Mouse (Mus musculus) stomach, embryonic 14.5 days (tissue): Measurements from ENCODE around the gene Nsa2. TPM values are rescaled to one million over a fixed set of nuclear protein-coding genes. Genes with fewer than 3 reads are reported as not detected.
"Not testable (repeated sequence)": the region's sequence is repeated elsewhere in the genome, so short reads cannot be mapped to it uniquely, and the experiment has no call there.

Source experiments
- ATAC-seq: fragments of 200-750 bp; cut with Nextera tagmentation; 2 replicates; pipeline ENCODE4 v1.8.0; 2017; ENCODE audit warnings: low read depth, moderate TSS enrichment; ENCODE audit not compliant: insufficient number of reproducible peaks, insufficient read depth, low FRiP score
- H3K27ac ChIP-seq: fragments of 300-500 bp; sonication (generic); 2 replicates; pipeline ENCODE4 v1.5.1; 2014; ENCODE audit warnings: mild to moderate bottlenecking, low read length, moderate library complexity, mixed read lengths
- H3K27me3 ChIP-seq: fragments of 300-500 bp; sonication (generic); 2 replicates; pipeline ENCODE4 v1.6.1; 2014; ENCODE audit warnings: low read length, control low read depth, mixed read lengths; ENCODE audit not compliant: control insufficient read depth, insufficient read depth
- H3K36me3 ChIP-seq: fragments of 300-500 bp; sonication (generic); 2 replicates; pipeline ENCODE4 v1.6.1; 2014; ENCODE audit warnings: mild to moderate bottlenecking, control low read depth, low read length, moderate library complexity, mixed read lengths; ENCODE audit not compliant: control insufficient read depth, insufficient read depth
- H3K4me1 ChIP-seq: fragments of 300-500 bp; sonication (generic); 2 replicates; pipeline ENCODE4 v1.6.1; 2014; ENCODE audit warnings: low read length, control low read depth, mixed read lengths; ENCODE audit not compliant: control insufficient read depth, insufficient read depth
- H3K4me2 ChIP-seq: fragments of 300-500 bp; sonication (generic); replicated peaks from 2 replicates; pipeline ENCODE4 v1.6.1; 2014; ENCODE audit warnings: low read depth, low read length, control low read depth
- H3K4me3 ChIP-seq: fragments of 300-500 bp; sonication (generic); 2 replicates; pipeline ENCODE4 v1.5.1; 2014; ENCODE audit warnings: low read depth, low read length, control low read depth
- H3K9ac ChIP-seq: fragments of 300-500 bp; sonication (generic); replicated peaks from 2 replicates; pipeline ENCODE4 v1.6.1; 2014; ENCODE audit warnings: low read depth, mild to moderate bottlenecking, control low read depth, low read length, moderate library complexity, mixed read lengths
- H3K9me3 ChIP-seq: fragments of 300-500 bp; sonication (generic); 2 replicates; pipeline ENCODE4 v1.6.1; 2016; ENCODE audit warnings: low read depth, low read length, control low read depth; ENCODE audit not compliant: control insufficient read depth
- WGBS: fragments of 180-500 bp; shearing (Covaris S2); extraction: QIAGEN DNeasy Blood & Tissue Kit; methylation state at CpG from one replicate; pipeline ENCODE4 v1.1.7; 2014; 5-methylcytosine and 5-hydroxymethylcytosine counted together
- polyA plus RNA-seq: library from polyadenylated mRNA; unstranded; fragments of >200 nt; fragmentation: Nextera tagmentation; extraction: Ambion mirVana; gene quantifications from 2 replicates; pipeline ENCODE4 v1.2.1, GENCODE M21; 2014

Gene Nsa2
- polyA plus RNA-seq, 1 experiment from 2014 or later, result 86.3 TPM

DNA sequence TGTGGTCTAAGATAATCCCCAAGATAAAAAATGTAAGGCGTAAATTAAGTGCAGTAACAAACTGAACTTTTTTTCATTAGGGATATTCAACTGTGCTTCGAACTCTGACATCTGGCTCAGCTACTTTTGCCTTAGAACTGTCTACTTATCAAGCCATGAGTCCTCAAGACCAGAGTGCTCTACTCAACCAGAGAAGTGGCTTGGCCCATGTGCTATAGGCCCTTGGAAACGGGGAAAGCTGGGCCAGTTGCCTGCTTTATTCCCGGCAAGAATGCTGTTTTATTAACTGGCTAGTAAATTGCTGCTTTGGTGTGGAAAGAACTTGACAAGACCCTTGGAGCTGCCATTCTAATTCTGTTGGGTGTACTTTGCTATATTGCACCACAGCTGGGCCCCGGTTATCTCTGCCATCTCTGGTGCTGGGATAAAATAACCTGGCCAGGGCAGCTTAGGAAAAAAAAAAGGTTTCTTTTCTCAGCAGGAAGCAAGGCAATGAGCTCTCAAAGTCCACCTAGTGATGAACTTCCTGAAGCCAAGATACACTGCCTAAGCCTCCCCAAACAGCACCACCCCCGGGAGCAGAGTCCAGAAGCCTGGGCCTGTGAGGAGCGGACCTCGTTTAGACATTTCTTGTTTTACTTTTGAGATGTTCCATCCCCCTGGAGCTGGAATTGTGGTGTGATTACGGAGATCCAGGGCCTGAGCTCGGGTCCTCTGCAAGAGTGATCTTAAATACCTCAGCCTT, 38.0 kb upstream of the Nsa2 start:
- H3K4me3 ChIP-seq, result no peak overlapping the region
- peaks cover 48% of the 10 kb centered on the region for H3K36me3 ChIP-seq
- no peak overlapping the region for H3K27ac ChIP-seq
- no peaks in the 10 kb centered on the region for H3K27me3 ChIP-seq
- no peaks in the 10 kb centered on the region for H3K4me1 ChIP-seq
- H3K9me3 ChIP-seq, result no peaks in the 10 kb centered on the region
- H3K9ac ChIP-seq, result no peak overlapping the region
- no peak overlapping the region for H3K4me2 ChIP-seq
- no peak for ATAC-seq
- 85% methylated on average over 10 of the region's 10 CpGs for WGBS

DNA sequence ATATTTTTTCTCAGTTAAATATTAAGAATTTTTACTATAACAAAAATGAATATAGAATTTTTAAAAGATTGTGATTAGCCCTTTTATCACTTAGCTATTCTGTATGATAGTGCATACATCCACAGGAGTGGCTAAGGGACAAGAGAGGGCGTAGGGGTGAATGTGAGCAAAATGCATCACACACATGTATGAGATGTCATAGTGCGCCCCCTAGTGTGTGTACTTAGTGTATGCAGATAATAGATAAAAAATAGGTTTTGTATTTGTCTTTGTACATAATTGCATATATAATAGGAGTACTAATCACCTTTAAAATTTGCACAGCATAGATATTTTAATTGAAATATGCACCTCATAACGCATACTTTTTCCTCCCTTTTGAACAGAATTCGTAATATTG, 8.1 kb upstream of the Nsa2 start:
- WGBS, result 59% methylated on average over 4 of the region's 4 CpGs

DNA sequence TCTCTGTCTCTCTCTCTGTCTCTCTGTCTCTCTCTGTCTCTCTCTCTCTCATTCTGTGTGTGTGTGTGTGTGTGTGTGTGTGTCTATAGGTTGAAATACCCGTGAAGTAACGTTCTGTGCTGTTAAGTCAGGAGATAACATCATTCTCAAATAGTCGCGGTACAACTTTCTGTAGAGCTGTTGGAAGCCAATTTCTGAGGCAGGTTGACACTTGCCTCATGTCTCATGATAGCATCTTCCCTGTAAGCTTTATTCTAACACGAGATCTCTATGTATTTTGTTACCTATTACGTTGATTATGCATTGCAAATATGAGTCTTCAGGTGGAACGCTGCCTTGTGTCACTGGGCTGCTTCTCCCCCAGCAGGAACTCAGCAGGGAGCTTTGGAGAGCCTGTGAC, 4.6 kb upstream of the Nsa2 start:
- Histone ChIP-seq H3K4me3 (no peak overlapping the region), H3K9me3 (no peaks in the 10 kb centered on the region), H3K4me2 (no peak overlapping the region), H3K9ac (no peak overlapping the region), H3K4me1 (no peaks in the 10 kb centered on the region), H3K27ac (no peak overlapping the region), H3K27me3 (no peaks in the 10 kb centered on the region), H3K36me3 (peaks cover 16% of the 10 kb centered on the region; the same call in 1 of the 2 replicates)
- no peak for ATAC-seq
- WGBS, result 89% methylated on average over 7 of the region's 7 CpGs

More for the DNA sequence above, 8.1 kb upstream of the Nsa2 start:
- no peaks in the 10 kb centered on the region for H3K9me3 ChIP-seq
- H3K27ac ChIP-seq, result no peak overlapping the region
- H3K4me2 ChIP-seq, result no peak overlapping the region
- H3K27me3 ChIP-seq, result no peaks in the 10 kb centered on the region
- H3K4me1 ChIP-seq, result no peaks in the 10 kb centered on the region
- no peak for ATAC-seq
- peaks cover 37% of the 10 kb centered on the region for H3K36me3 ChIP-seq
- no peak overlapping the region for H3K4me3 ChIP-seq
- H3K9ac ChIP-seq, result no peak overlapping the region

DNA sequence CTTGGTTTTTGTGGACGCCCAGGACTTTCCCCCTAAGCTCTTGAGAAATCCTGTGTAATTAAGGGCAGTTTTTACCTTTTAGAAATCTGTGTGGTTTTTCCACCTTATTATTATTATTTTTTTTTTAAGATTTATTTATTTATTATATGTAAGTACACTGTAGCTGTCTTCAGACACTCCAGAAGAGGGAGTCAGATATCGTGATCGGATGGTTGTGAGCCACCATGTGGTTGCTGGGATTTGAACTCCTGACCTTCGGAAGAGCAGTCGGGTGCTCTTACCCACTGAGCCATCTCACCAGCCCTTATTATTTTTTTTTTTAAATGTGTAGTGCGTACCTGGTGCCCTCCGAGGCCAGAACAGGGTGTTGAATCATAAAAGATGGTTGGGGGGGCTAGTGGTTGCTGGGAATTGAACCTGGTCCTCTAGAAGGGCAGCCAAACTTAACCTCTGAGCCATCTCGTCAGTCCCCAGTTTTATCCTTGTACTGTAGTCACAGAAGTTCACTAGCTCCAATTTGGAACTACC, 731 bp upstream of the Nsa2 start:
- H3K9me3 ChIP-seq, ATAC-seq, H3K4me1 ChIP-seq, H3K27me3 ChIP-seq, H3K27ac ChIP-seq: not testable (repeated sequence)
- H3K4me2 ChIP-seq, result peak overlapping the region; percentile 50
- peak overlapping the region; percentile 88 for H3K9ac ChIP-seq
- H3K36me3 ChIP-seq, result peaks cover 11% of the 10 kb centered on the region
- peak overlapping the region; percentile 90 for H3K4me3 ChIP-seq
- WGBS, result 32% methylated on average over 8 of the region's 8 CpGs

DNA sequence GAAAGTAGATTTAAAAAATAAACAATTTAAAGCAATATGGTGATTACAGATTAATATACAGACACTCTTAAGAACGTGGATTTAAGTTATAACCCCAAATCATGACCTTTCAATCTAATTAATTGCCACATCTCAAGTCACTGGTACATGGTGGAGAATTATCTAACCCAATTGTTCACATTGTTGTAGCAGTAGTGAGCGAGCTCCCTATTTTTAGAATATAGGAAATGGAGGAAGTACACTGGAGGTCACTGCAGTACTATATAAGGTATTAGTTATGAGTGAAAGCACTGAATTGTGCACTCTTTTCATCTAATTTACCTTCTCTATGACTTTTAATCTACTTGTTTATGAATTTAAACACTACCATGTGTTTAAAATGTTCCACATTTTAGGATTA, 7.3 kb downstream of the Nsa2 start:
- peaks cover 24% of the 10 kb centered on the region for H3K36me3 ChIP-seq
- H3K27ac ChIP-seq, H3K9me3 ChIP-seq, H3K4me1 ChIP-seq, ATAC-seq, H3K4me2 ChIP-seq, H3K27me3 ChIP-seq, H3K4me3 ChIP-seq, H3K9ac ChIP-seq: not testable (repeated sequence)
- no CpG with 5 or more reads among the region's 2 CpGs for WGBS

DNA sequence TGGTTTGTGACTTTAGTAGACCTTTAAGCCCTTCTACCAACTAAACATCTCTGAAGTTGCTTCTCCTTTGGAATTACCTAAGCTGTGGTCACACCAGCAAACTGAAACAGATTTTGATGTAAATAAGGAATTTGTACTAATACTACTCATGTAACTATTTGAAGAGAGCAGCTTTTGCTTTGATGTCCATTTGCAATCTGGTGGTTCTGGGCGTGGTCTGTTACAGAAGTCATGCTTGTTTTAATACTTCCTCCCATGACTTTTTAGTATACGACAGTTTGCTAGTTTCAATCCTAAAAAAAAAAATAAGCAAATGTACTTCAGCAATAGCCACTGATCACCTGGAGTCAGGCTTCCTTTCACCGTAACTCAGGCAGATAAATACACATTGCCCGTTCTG, 8.1 kb downstream of the Nsa2 start:
- ATAC-seq, result not testable (repeated sequence)

DNA sequence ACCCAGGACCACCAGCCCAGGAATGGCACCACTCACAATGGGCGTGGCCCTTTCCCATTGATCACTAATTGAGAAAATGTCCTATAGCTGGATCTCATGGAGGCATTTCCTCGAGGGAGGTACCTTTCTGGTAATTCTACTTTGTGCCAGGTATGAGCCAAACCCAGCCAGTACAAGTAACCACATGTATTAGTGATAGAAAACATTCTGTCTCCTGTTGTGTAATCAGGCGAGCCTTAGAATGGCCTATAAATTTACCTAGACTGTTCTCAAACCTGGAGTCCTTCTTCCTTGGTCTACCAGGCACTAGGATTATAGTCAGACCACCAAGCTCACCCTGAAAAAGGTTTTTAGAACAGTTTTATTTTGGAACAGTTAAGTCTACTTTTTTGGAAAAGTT, 16.4 kb downstream of the Nsa2 start:
- Histone ChIP-seq H3K27ac (no peak overlapping the region), H3K4me1 (no peaks in the 10 kb centered on the region), H3K9me3 (no peaks in the 10 kb centered on the region), H3K4me3 (no peak overlapping the region), H3K4me2 (no peak overlapping the region), H3K36me3 (no peaks in the 10 kb centered on the region), H3K27me3 (no peaks in the 10 kb centered on the region), H3K9ac (no peak overlapping the region)
- no peak for ATAC-seq
- WGBS, result 79% methylated on average over 3 of the region's 3 CpGs

More for the DNA sequence above, 8.1 kb downstream of the Nsa2 start:
- H3K4me1 ChIP-seq, H3K9ac ChIP-seq, H3K27ac ChIP-seq, H3K27me3 ChIP-seq, H3K9me3 ChIP-seq, H3K4me3 ChIP-seq, H3K4me2 ChIP-seq: not testable (repeated sequence)
- H3K36me3 ChIP-seq, result peaks cover 21% of the 10 kb centered on the region
- 83% methylated on average over 2 of the region's 4 CpGs for WGBS

DNA sequence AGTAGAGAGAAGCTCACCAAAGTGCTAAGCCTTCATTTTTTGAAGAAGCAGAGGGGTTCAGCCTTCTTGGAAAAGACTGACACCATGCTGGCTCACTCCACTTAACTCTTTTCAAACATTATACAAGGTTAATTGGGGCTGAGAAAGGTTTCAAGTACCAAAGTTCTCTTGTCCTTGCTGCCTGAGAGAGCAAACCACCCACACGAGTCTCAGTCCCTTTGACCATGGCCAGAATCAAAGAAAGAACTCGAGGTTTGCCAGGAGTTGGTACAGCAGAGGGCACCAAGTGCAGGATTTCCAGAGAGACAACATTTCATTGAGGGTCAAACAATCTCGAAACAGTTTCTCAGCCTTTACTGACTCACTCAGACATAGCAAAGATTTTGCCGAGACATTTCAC, 28.7 kb downstream of the Nsa2 start:
- WGBS, result 83% methylated on average over 4 of the region's 4 CpGs
- Histone ChIP-seq H3K27ac (no peak overlapping the region), H3K36me3 (no peaks in the 10 kb centered on the region; the same call in none of the 2 replicates), H3K4me1 (no peaks in the 10 kb centered on the region), H3K4me2 (no peak overlapping the region), H3K9me3 (no peaks in the 10 kb centered on the region), H3K27me3 (no peaks in the 10 kb centered on the region), H3K4me3 (no peak overlapping the region), H3K9ac (no peak overlapping the region)
- ATAC-seq, result no peak

DNA sequence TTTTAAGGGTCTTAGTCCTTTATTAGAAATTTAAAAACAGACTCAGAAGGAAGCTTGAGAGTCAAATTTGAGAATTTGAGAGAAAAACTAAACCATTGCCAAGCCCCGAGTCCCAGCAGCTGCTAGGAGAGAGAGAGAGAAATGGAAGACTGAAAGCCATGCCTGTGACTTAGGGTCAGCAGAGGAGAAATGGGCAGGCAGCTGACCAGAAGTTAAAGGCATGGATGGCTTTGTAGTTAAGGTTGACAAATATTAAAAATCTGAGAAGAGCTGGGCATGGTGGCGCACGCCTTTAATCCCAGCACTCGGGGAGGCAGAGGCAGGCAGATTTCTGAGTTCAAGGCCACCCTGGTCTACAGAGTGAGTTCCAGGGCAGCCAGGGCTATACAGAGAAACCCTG, 30.0 kb downstream of the Nsa2 start:
- H3K36me3 ChIP-seq, H3K4me1 ChIP-seq, H3K27me3 ChIP-seq, H3K4me3 ChIP-seq, H3K4me2 ChIP-seq, H3K9me3 ChIP-seq, H3K9ac ChIP-seq, H3K27ac ChIP-seq, ATAC-seq: not testable (repeated sequence)
- WGBS, result 93% methylated on average over 4 of the region's 4 CpGs
